Mouse (Mus musculus) lung, adult 2 months (tissue): ENCODE data around the gene Hoxc5.

Source experiments
- CTCF ChIP-seq: fragments of 200-500 bp; IDR thresholded peaks from 2 replicates; pipeline ENCODE4 v1.5.1; 2011; ENCODE audit warnings: mild to moderate bottlenecking, low read length, control low read depth; ENCODE audit not compliant: insufficient read depth
- POLR2A ChIP-seq: fragments of 200-500 bp; IDR thresholded peaks from 2 replicates; pipeline ENCODE4 v1.6.1; 2011; ENCODE audit warnings: low read depth, mild to moderate bottlenecking, control low read depth, low read length, borderline replicate concordance; ENCODE audit errors: extremely low read depth

DNA sequence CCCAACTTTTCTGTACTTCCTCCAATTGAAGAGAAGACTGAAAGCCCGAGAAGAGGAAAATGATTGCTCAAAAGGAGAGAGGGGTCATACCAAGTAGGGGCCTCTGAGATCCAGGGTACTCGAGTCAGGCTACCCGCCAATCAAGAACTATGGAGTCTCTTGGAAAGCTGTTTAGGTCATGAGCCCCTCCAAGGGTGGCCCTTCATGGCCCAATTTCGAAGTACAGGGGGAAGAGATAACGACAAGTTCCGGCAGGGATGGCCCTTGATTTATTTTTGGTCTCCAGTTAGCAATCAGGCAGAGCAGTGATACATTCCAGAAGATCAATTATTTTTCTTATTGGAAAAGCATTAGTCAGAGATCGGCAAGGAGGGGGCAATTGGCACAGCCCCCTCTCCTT lies 24.5 kb downstream of the Hoxc5 start:
- TF ChIP-seq POLR2A (no peak), CTCF (no peak)
